Mouse (Mus musculus): ENCODE results near the gene Gabre. TPM values are rescaled to one million over a fixed set of nuclear protein-coding genes. Genes with fewer than 3 reads are reported as not detected.

Gene Gabre
- polyA plus RNA-seq (2012; rRNA removed), result 1.1 and 1.3 TPM in 2 replicates

GRCm38 (mm10) chrX:72274659-72275371 is at the start of gene Gabre:
TSS of gene Gabre (minus strand) at chrX:72274803.

DNA sequence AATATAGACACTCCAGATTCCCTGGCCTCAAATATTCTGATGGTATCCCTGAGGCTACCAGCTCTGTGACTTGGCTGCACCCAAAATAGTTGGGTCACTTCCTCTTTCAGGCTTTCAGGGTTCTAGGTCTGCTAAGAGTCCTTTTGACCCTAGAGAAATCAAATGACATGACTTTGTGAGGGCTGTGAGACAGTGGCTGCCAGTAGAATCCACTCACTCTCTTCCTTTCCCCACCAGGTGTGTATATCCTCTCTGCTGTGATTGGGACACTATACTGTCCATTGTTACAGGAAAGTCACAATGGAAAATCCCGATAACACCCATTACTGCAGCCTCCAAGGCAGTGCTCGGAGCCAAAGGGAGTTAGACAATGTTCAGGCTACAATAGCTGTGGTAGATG is 52.9 kb downstream of the Gabre start, which contains the start of gene Magea4:
Gene Magea4, plus strand, starts transcription at position 301 of the 400 bp plus-strand sequence.

Other genes starting within 250 kb of the Gabre start
- gene Magea4, start 52.8 kb downstream of the Gabre start, polyA plus RNA-seq (2012; rRNA removed), result not detected in 2 replicates
- not detected in 2 replicates for gene Magea10, start 112.1 kb upstream of the Gabre start, polyA plus RNA-seq (2012; rRNA removed)